Mouse (Mus musculus) midbrain, postnatal 0 days (tissue): ENCODE results near the gene Lpar1. TPM values are rescaled to one million over a fixed set of nuclear protein-coding genes. Genes with fewer than 3 reads are reported as not detected.

Source experiments
- ATAC-seq: fragments of 200-750 bp; cut with Nextera tagmentation; 2 replicates; pipeline ENCODE4 v1.8.0; 2017; ENCODE audit warnings: moderate number of reproducible peaks, mild to moderate bottlenecking, moderate TSS enrichment, moderate library complexity; ENCODE audit not compliant: low FRiP score
- DNase-seq: peaks from one replicate; pipeline ENCODE4 v3.0.0-alpha.2; 2015; ENCODE audit warnings: low spot score
- H3K27ac ChIP-seq: fragments of 300-500 bp; sonication (generic); 2 replicates; pipeline ENCODE4 v1.5.1; 2014; ENCODE audit warnings: low read depth, mild to moderate bottlenecking, low read length, mixed read lengths
- H3K27me3 ChIP-seq: fragments of 300-500 bp; sonication (generic); 2 replicates; pipeline ENCODE4 v1.6.1; 2014; ENCODE audit warnings: low read length, control low read depth, mixed read lengths; ENCODE audit not compliant: insufficient read depth
- H3K36me3 ChIP-seq: fragments of 300-500 bp; sonication (generic); 2 replicates; pipeline ENCODE4 v1.6.1; 2014; ENCODE audit warnings: low read length, control low read depth, mixed read lengths; ENCODE audit not compliant: insufficient read depth
- H3K4me1 ChIP-seq: fragments of 300-500 bp; sonication (generic); 2 replicates; pipeline ENCODE4 v1.6.1; 2014; ENCODE audit warnings: mild to moderate bottlenecking, control low read depth, antibody characterized with exemption, low read length, mixed read lengths; ENCODE audit not compliant: insufficient read depth
- H3K4me2 ChIP-seq: fragments of 300-500 bp; sonication (generic); 2 replicates; pipeline ENCODE4 v1.6.1; 2014; ENCODE audit warnings: low read depth, mild to moderate bottlenecking, low read length, mixed read lengths; ENCODE audit not compliant: poor library complexity, severe bottlenecking
- H3K4me3 ChIP-seq: fragments of 300-500 bp; sonication (generic); 2 replicates; pipeline ENCODE4 v1.5.1; 2014; ENCODE audit warnings: low read depth, mild to moderate bottlenecking, low read length, moderate library complexity
- H3K9ac ChIP-seq: fragments of 300-500 bp; sonication (generic); replicated peaks from 2 replicates; pipeline ENCODE4 v1.6.1; 2014; ENCODE audit warnings: mild to moderate bottlenecking, low read length, moderate library complexity, mixed read lengths; ENCODE audit not compliant: poor library complexity, severe bottlenecking
- H3K9me3 ChIP-seq: fragments of 300-500 bp; sonication (generic); 2 replicates; pipeline ENCODE4 v1.6.1; 2016; ENCODE audit warnings: low read length, control low read depth
- CTCF ChIP-seq: IDR thresholded peaks from 2 replicates; pipeline ENCODE4 v1.5.1; 2016; ENCODE audit warnings: antibody characterized with exemption, mild to moderate bottlenecking
- WGBS: fragments of 180-500 bp; shearing (Covaris S2); extraction: QIAGEN DNeasy Blood & Tissue Kit; methylation state at CpG from one replicate; pipeline ENCODE4 v1.1.7; 2014; 5-methylcytosine and 5-hydroxymethylcytosine counted together
- polyA plus RNA-seq: library from polyadenylated mRNA; unstranded; fragments of >200 nt; fragmentation: Nextera tagmentation; extraction: Ambion mirVana; gene quantifications from 2 replicates; pipeline ENCODE4 v1.2.1, GENCODE M21; 2015
- total RNA-seq: library from RNA; depleted of rRNA; stranded (reverse); fragments of >200 nt; gene quantifications from 2 replicates; pipeline ENCODE4 v1.2.3, GENCODE M21; 2014

Lpar1 gene
- total and polyA plus RNA-seq, 2 experiments from 2014 or later = 19.1 to 28.7 TPM

DNA sequence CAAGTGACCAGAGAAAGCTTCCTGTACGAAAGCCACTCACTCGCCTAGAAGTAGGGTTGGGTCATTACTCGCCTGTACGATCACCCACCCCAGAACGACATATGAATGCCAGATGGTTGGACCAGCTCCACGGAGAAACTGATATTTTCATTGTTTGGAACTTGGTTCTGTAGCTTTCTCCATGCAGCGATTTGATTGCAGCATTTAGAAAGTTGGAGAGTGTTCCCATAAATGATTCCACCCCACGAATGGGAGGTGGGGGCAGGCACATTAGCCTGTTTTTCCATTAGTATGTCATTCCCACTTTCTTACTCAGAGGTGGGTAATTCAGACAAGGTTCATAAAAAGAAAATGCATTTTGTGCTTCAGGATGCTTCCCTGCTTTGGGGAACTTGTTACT is 14.8 kb upstream of the Lpar1 start:
- no peak overlapping the region for H3K4me3 ChIP-seq
- H3K4me2 ChIP-seq = no peak overlapping the region
- DNase-seq (no peak), ATAC-seq (no peak)
- no peaks in the 10 kb centered on the region for H3K9me3 ChIP-seq
- no peak overlapping the region for H3K27ac ChIP-seq
- WGBS = 85% methylated on average over 8 of the region's 8 CpGs
- no peak for TF ChIP-seq CTCF
- no peaks in the 10 kb centered on the region for H3K4me1 ChIP-seq
- H3K36me3 ChIP-seq = no peaks in the 10 kb centered on the region
- no peaks in the 10 kb centered on the region for H3K27me3 ChIP-seq
- H3K9ac ChIP-seq = no peak overlapping the region

DNA sequence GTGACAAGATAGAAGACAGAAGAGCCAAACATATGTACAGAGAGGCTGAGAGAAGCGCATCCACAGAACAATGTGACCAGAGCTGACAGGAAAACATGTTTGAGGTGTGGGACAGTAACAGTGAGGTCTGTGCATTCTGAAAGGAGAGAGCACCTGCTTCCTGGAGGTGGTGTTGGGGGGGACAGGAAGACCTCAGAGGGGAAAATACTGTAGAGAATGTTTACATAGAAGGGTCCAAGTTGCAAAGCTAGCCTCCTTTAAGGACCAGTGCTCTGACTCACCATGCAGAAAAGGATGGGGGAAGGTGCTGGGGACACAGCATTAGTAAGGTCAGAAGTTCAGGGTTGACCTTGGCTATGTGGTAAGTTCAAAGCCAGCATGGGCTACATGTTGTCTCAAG is 9.1 kb upstream of the Lpar1 start:
- DNase-seq (no peak), ATAC-seq (no peak)
- 88% methylated on average over 1 of the region's 1 CpGs for WGBS
- H3K4me2 ChIP-seq = no peak overlapping the region
- H3K4me3 ChIP-seq = no peak overlapping the region
- H3K36me3 ChIP-seq = no peaks in the 10 kb centered on the region
- no peak overlapping the region for H3K9ac ChIP-seq
- H3K27me3 ChIP-seq = no peaks in the 10 kb centered on the region
- H3K27ac ChIP-seq = no peak overlapping the region
- no peaks in the 10 kb centered on the region for H3K9me3 ChIP-seq
- H3K4me1 ChIP-seq = no peaks in the 10 kb centered on the region
- no peak for TF ChIP-seq CTCF

DNA sequence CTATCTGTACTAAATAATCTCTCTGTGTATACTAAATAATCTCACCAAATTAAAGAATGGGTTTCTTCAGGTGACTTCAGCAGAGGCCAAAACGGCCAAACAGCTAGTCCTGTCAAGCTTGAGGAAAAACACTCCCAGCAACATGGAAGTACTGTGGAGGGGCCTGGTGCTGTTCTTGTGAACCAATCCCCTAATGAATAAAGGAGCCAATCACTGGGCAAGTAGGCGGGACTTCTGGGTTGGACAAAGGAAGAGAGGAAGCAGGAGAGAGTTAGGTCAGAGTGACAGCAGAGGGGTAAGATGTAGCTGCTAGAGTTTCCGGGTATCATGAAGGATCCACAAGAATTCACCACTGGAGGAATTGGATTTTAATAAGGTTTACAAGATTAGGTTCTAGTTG is 3.3 kb upstream of the Lpar1 start:
- TF ChIP-seq CTCF = no peak

DNA sequence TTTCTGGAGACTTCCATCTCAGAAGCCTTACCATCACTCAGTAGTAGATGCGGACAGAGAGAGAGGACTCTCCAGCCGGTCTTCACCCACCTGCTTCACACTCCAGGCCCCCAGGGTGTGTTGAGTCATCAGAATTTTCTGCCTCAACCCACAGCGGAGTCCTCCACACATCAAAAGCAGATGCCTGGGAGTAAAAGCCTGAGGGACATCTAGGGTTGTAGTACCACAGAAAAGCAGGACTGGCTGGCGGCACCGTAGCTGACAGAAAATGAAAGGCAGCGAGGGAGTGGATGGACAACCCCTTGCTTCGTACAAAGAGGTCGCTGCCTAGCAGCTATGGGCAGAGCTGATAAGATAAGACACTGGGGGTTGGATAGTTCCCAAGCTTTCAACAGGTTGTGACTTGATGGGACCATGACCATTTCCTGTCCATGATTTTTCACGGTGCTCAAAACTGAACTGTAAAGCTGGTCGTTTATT is 701 bp upstream of the Lpar1 start:
- Histone ChIP-seq H3K27ac (no peak overlapping the region), H3K9me3 (no peaks in the 10 kb centered on the region), H3K4me1 (peaks cover 4% of the 10 kb centered on the region; the same call in 1 of the 2 replicates), H3K4me2 (no peak overlapping the region), H3K27me3 (no peaks in the 10 kb centered on the region; the same call in 1 of the 2 replicates), H3K4me3 (no peak overlapping the region), H3K9ac (no peak overlapping the region), H3K36me3 (no peaks in the 10 kb centered on the region)
- DNase-seq (no peak), ATAC-seq (no peak)
- 42% methylated on average over 10 of the region's 10 CpGs for WGBS
- TF ChIP-seq CTCF = no peak

More for the DNA sequence above, 3.3 kb upstream of the Lpar1 start:
- no peak overlapping the region for H3K4me2 ChIP-seq
- no peaks in the 10 kb centered on the region for H3K36me3 ChIP-seq
- no peaks in the 10 kb centered on the region for H3K9me3 ChIP-seq
- no peak for DNase-seq
- no peaks in the 10 kb centered on the region; the same call in 1 of the 2 replicates for H3K27me3 ChIP-seq
- 86% methylated on average over 3 of the region's 3 CpGs for WGBS
- no peak overlapping the region for H3K4me3 ChIP-seq
- no peak for ATAC-seq
- H3K9ac ChIP-seq = no peak overlapping the region
- H3K27ac ChIP-seq = no peak overlapping the region
- peaks cover 4% of the 10 kb centered on the region; the same call in 1 of the 2 replicates for H3K4me1 ChIP-seq

DNA sequence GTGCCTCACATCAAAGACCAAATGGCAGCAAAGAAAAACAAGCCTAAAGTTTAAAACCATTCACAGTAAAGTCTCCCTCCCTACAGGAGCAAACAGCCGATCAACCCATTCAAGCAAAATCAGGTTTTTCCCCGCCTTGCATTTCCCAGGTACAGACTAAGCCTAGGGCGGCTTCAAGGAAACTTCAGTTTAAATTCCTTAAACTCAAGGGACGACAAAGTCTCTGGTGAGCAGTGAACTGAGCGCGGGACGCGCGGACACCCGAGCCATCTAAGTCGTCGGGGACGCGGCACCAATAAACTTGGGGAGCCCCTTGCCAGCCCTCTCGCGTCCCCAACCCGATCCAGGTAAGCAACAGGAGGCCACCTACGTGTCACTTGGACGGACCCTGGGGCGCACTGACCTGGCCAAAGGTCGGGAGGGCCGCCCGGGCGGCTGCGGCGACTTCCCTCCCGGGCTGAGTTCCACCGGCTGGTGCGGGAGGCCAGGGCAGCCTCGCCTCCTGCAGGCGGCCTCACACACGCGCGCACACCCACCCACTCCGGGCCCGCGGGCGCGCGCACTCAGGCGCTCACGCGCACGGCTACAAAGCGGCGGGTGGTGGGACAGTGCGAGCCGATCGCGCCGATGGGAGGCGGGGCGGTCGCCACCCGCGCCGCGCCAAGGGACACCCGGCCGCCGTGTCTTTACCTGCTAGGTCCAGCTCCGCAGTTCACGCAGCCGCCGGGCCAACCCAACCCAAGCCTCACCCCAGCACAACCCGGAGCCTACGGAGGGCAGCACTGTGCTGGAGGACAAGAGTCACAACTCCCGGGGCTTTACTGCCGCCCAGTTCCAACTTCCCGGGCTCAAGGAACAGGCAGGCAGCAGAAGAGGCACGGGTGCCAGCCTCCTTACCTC is 717 bp downstream of the Lpar1 start:
- H3K4me3 ChIP-seq = peak overlapping the region; percentile 80
- DNase-seq (peak; percentile 58), ATAC-seq (peak; percentile 84)
- H3K4me2 ChIP-seq = peak overlapping the region; percentile 99
- H3K36me3 ChIP-seq = no peaks in the 10 kb centered on the region
- under 1% methylated on average over 53 of the region's 71 CpGs for WGBS
- H3K27me3 ChIP-seq = no peaks in the 10 kb centered on the region; the same call in 1 of the 2 replicates
- TF ChIP-seq CTCF = no peak; the same call in 1 of the 2 replicates
- H3K27ac ChIP-seq = no peak overlapping the region
- no peaks in the 10 kb centered on the region for H3K9me3 ChIP-seq
- H3K9ac ChIP-seq = peak overlapping the region; percentile 65
- H3K4me1 ChIP-seq = peaks cover 4% of the 10 kb centered on the region; the same call in 1 of the 2 replicates

DNA sequence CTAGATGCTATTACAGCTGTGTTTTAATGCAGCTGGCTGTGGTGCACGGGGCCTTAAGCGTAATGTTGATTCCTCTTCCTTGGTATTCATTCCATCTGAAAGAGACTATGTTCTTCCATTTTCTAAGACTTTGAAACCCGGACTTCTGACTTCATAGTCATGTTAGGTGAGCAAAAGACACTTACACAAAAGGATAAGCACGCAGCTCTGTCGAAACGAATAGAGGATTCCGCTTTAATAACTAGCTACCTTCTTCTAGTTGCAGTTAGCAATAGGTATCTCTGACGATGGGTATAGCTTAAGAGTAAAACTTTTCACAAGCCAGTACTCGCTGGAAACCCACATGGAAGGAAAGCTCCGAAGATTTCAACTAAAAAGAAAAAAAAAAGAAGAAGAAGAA is 1.5 kb downstream of the Lpar1 start:
- DNase-seq (no peak), ATAC-seq (no peak)
- TF ChIP-seq CTCF = no peak
- Histone ChIP-seq H3K4me2 (peak overlapping the region; percentile 99), H3K27ac (no peak overlapping the region), H3K9ac (no peak overlapping the region), H3K4me3 (peak overlapping the region; percentile 80), H3K4me1 (peaks cover 4% of the 10 kb centered on the region; the same call in 1 of the 2 replicates), H3K36me3 (no peaks in the 10 kb centered on the region), H3K27me3 (no peaks in the 10 kb centered on the region; the same call in 1 of the 2 replicates), H3K9me3 (no peaks in the 10 kb centered on the region)
- 7% methylated on average over 10 of the region's 10 CpGs for WGBS
